Mouse (Mus musculus) monocyte, adult 5-6 weeks (primary cell): Measurements from ENCODE around the gene Dclk2. TPM values are rescaled to one million over a fixed set of nuclear protein-coding genes. Genes with fewer than 3 reads are reported as not detected.

Experiments used
- ATAC-seq: fragments of 153-309, 156-312 bp; replicated peaks from 2 replicates; pipeline ENCODE4 v1.8.0; 2017; ENCODE audit warnings: mild to moderate bottlenecking; ENCODE audit not compliant: low TSS enrichment, insufficient number of reproducible peaks, severe bottlenecking, poor library complexity, low FRiP score
- total RNA-seq: library from RNA; stranded (forward); fragments of 200-1000, 200-491, 200-594 nt; gene quantifications from 3 replicates; pipeline ENCODE4 v1.2.3, GENCODE M21; 2017

The Dclk2 gene
- total RNA-seq, 1 experiment from 2014 or later, result 1.6 TPM

GRCm38 (mm10) chr3:86745348-86745747 lies 175.3 kb downstream of the Dclk2 start:
- ATAC-seq, result no peak

GRCm38 (mm10) chr3:86739745-86740144 lies 180.9 kb downstream of the Dclk2 start:
- no peak for ATAC-seq

- ATAC-seq, result no peak
These were observed 181.8 kb downstream of the Dclk2 start for GRCm38 (mm10) chr3:86738831-86739230.

Other genes starting within 250 kb of the Dclk2 start
- gene Cd1d1, start 78.6 kb upstream of the Dclk2 start, total RNA-seq, result 14.4 to 31.8 TPM (median 31.4 TPM) in 3 replicates